Mouse (Mus musculus) fibroblast of lung, adult 2 months (primary cell): ENCODE measurements at regions not wholly inside any gene's neighbourhood (a gene's known extent, or its start where the extent isn't known, plus 50 kb on each side); places are given as distances from the start of the nearest gene placed in this dataset.

Source experiments
- DNase-seq: peaks from one replicate; pipeline ENCODE4 v3.0.0-alpha.2; 2011; ENCODE audit warnings: low read depth

GRCm38 (mm10) chr15:11712481-11713274, 194.4 kb downstream of the Npr3 start:
- no peak for DNase-seq

GRCm38 (mm10) chr15:11701246-11701645, 205.8 kb downstream of the Npr3 start:
- DNase-seq = no peak

- DNase-seq = peak; percentile 38
These were observed 207.2 kb downstream of the Npr3 start for GRCm38 (mm10) chr15:11699929-11700328.

GRCm38 (mm10) chr15:11697060-11697459, 210.0 kb downstream of the Npr3 start:
- DNase-seq = no peak

GRCm38 (mm10) chr15:11693772-11694270, 213.3 kb downstream of the Npr3 start:
- DNase-seq = no peak

- no peak for DNase-seq
These were observed 242.2 kb downstream of the Npr3 start for GRCm38 (mm10) chr15:11664839-11665379.

- no peak for DNase-seq
These were observed 251.9 kb downstream of the Npr3 start for GRCm38 (mm10) chr15:11655168-11655567.

- no peak for DNase-seq
These were observed 246.8 kb upstream of the Tars start for GRCm38 (mm10) chr15:11646241-11646640.

GRCm38 (mm10) chr15:11644779-11645178, 245.3 kb upstream of the Tars start:
- DNase-seq = no peak

- DNase-seq = no peak
These were observed 231.2 kb upstream of the Tars start for GRCm38 (mm10) chr15:11630654-11631053.

GRCm38 (mm10) chr15:11626433-11626832, 227.0 kb upstream of the Tars start:
- DNase-seq = no peak

- no peak for DNase-seq
These were observed 213.0 kb upstream of the Tars start for GRCm38 (mm10) chr15:11612416-11612815.

- DNase-seq = no peak
These were observed 210.7 kb upstream of the Tars start for GRCm38 (mm10) chr15:11610043-11610670.

GRCm38 (mm10) chr15:11607489-11607888, 208.0 kb upstream of the Tars start:
- no peak for DNase-seq

GRCm38 (mm10) chr15:11605677-11606076, 206.2 kb upstream of the Tars start:
- no peak for DNase-seq

- no peak for DNase-seq
These were observed 197.6 kb upstream of the Tars start for GRCm38 (mm10) chr15:11597021-11597420.

- peak; percentile 10 for DNase-seq
These were observed 191.2 kb upstream of the Tars start for GRCm38 (mm10) chr15:11590542-11591116.

- DNase-seq = no peak
These were observed 190.3 kb upstream of the Tars start for GRCm38 (mm10) chr15:11589795-11590194.

- DNase-seq = no peak
These were observed 186.9 kb upstream of the Tars start for GRCm38 (mm10) chr15:11586384-11586783.

- no peak for DNase-seq
These were observed 184.7 kb upstream of the Tars start for GRCm38 (mm10) chr15:11584155-11584554.

GRCm38 (mm10) chr15:11578331-11578730, 178.9 kb upstream of the Tars start:
- DNase-seq = no peak

- peak; percentile 22 for DNase-seq
These were observed 174.9 kb upstream of the Tars start for GRCm38 (mm10) chr15:11574359-11574758.

- DNase-seq = no peak
These were observed 174.0 kb upstream of the Tars start for GRCm38 (mm10) chr15:11573496-11573895.
